Mouse (Mus musculus): ENCODE results near the gene Cirbp.

Cirbp gene

DNA sequence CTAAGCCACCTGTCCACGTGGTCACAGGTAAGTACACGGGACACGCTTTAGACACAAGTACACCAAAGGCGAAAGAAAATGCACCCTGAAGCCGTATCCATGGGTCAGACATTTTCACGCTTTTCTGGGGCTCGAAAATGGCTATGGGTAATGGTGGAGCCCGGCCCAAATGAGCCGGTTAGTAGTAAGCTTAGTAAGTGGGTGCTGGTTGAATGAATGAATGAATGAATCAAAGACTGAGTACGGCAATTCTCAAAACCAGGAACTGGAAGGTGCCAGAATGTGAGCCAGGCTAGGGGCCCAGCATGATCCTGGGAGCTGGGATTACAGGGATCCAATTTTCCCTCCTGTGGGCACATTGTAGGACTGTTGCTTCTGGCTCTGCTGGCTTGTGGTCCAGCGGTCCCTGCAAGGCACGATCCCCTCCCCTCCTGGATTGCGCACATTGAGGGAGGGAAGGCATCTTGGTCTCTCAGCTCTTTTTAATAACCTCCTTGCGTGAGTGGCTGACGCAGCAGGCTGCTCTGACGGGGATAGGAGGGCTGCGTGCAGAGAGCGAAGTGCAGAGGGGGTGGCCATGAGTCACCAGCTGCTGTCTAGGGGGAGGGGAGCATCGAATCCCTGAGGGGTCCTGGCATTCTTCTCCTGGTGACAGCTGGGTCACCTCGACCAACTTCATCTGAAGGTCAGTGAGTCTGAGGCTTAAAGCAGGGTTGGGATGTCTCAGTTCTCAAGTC, at the start of gene Cirbp:
Gene Cirbp, plus strand, starts transcription at position 594 of the 737 bp plus-strand sequence.
- peak; percentile 65 for DNase-seq (ENCODE audit: extremely low read depth, low read depth)

DNA sequence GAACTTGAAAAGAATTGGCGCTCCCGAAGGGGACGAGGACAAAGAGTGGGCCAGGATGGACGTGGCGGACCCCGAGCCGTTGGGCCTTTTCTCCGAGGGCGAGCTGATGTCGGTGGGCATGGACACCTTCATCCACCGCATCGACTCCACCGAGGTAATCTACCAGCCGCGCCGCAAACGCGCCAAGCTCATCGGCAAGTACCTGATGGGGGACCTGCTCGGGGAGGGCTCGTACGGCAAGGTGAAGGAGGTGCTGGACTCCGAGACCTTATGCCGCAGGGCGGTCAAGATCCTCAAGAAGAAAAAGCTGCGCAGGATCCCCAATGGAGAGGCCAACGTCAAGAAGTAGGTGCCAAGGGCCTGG, 49.2 kb upstream of the Cirbp start:
- DNase-seq (ENCODE audit: extremely low read depth, low read depth) = no peak

DNA sequence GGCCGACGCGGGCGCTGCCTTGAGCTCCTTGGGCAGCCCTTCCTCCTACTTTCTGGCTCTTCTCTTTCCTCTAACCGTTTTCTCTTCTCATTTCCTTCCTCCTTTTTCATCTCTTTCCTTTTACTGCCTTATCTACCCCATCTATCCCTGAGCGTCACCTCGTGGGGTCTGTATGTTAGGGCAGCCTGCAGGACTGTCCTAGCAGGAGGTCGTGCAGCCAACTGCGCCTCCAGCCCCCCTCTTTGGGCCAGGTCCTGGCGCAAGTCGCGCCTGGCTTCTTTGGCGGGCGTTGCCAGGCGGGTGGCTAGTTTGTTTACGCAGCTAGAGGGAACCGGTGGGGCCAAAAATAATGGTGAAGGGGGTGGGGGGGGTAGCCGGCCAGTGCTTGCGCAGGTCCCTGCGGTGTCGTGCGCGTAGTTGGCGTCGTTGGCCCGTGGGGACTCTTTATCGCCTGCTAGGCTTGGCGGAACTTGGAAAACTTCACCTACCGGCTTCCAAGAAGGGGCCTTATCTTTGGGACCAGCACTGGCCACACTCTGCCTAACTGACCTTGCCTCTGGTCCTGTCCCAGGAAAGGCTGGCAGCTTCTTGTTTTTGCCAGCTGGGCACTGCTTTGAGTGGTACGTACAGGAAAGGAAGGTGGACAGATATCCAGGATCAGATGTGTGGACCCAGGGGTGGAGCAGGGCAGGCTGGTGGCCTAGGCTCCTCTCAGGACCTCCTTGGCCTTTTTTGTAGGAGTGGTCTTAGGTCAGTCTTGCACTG, 48.7 kb upstream of the Cirbp start:
- DNase-seq (ENCODE audit: extremely low read depth, low read depth) = peak; percentile 57

DNA sequence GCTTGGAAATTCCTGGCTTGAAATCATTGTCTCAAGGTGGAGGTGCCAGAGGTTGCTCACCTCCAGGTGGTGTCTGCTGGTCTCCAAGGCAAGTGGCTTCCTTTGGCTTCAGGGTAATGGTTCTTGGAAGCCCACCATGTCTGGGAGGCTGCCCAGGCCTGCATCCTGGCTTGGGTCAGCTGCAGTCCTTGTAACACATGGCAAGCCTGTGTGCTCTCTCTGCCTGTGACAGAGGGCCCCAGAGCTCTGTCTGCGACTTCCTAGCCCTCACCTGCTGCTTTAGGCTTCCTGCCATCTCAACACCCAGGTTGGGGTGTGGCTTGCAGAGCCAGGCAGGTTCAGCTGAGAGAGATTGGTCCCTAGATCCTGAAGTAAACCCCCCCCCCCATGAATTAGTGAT, 48.0 kb upstream of the Cirbp start:
- DNase-seq (ENCODE audit: extremely low read depth, low read depth) = no peak

DNA sequence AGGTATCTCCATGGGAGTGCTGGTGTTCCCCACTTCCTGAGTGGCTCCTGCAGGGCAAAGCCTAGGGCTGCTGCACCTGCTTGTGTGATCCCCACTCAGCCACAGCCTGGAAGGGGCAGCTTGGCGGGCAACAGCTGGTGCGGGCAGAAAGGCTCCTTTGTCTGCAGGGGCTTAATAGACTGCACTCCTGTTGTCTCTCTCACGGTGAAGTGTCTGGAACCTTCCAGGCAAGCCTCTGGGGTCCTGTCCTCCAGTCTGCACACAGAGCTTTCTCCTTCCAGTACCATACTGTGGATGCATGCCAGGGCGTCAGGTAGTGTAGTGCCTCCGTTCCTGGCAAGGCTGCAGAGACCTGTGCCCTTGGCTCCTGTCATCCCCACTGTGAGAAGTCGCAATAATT, 47.2 kb upstream of the Cirbp start:
- DNase-seq (ENCODE audit: extremely low read depth, low read depth) = no peak

DNA sequence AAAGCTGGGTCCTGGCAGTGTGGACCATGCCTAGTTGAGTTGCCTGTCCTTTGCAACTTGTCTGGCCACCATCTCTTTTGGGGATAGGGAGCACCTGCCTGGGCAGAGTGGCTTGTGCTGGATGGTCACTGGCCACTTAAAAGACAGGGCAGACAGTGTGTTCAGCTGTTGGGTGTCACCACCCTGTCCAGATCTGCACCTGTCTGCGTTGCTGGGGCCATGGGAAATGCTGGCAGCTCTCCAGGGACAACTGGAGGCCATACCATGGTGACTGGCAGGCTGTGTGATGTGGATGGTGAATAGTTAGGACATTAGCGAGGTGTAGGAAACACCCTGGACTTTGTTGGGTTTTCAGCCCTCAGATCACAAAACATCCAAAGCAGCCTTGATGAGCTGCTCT, 45.6 kb upstream of the Cirbp start:
- DNase-seq (ENCODE audit: extremely low read depth, low read depth) = no peak

DNA sequence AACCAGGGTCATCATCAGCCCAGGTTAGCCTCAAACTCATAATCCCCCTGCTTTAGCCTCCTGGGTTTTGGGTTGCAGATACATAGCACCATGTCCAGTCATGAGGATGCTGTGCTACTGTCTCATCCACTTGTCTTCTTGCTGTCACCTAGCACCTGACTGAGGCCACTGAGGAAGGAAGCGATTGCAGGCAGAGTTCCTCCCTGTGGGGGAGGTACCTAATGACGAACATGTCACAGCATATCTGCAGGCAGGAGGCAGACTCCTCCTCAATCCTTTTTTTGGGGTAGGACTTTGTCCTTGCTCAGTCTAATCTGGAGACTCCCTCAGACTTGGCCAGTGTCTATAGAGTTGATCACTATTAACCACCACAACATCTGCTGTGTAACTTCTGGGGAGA, 44.1 kb upstream of the Cirbp start:
- DNase-seq (ENCODE audit: extremely low read depth, low read depth) = no peak

DNA sequence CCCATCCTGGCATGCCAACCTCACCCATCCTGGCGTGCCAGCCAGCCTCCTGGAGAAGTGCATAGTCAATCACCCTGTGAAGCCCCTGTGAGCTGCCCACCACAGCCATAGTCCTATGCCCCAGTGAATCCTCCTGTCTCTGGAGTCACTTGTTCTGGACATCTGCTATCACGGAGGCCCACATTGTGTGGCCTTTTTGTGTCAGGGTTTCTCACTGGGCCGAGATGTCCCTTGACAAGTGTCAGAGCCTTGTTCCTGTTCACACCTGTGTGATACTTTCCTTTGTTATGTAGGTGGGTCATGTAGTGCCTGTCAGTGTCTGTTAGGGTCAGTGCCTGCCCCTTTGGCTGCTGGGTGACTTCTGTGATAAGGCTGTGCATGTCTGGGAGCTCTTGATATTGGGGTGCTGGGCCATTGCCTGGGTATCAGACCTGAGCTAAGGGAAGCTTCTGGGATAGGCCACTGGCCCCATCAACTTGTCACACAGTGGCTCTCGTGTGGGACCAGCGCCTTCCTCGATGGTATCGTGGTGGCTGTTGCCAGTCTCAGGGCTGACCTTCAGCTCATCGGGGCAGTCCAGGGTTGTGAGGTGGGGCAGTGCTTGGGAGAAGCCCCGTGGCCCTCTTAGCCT, 41.7 kb upstream of the Cirbp start:
- DNase-seq (ENCODE audit: extremely low read depth, low read depth) = no peak

DNA sequence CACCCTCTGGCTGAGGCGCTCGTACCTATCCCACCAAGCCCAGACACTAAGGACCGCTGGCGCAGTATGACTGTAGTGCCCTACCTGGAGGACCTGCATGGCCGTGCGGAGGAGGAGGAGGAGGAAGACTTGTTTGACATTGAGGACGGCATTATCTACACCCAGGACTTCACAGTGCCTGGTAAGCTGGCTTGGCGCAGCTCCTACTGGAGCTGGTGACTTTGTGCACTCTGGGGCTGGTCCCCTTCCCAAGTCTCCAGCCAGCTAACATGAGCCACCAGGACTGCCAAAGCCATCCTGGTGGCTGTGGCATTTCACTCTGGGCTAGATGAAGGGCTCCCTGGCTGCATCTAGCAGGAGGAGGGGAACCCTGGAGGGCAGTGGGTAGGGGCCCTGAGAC, 37.9 kb upstream of the Cirbp start:
- DNase-seq (ENCODE audit: extremely low read depth, low read depth) = no peak

DNA sequence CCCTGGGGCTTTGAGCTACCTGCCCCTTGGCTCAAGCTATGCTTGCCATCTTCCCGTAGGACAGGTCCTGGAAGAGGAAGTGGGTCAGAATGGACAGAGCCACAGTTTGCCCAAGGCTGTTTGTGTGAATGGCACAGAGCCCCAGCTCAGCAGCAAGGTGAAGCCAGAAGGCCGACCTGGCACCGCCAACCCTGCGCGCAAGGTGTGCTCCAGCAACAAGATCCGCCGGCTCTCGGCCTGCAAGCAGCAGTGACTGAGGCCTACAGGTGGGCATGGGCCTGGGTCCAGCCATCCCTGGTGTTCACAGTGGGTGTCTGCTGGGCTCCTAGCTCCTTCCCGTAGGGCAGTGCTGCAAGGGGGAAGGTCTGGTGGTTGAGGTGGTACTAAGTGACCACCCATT, 35.9 kb upstream of the Cirbp start:
- no peak for DNase-seq (ENCODE audit: extremely low read depth, low read depth)

DNA sequence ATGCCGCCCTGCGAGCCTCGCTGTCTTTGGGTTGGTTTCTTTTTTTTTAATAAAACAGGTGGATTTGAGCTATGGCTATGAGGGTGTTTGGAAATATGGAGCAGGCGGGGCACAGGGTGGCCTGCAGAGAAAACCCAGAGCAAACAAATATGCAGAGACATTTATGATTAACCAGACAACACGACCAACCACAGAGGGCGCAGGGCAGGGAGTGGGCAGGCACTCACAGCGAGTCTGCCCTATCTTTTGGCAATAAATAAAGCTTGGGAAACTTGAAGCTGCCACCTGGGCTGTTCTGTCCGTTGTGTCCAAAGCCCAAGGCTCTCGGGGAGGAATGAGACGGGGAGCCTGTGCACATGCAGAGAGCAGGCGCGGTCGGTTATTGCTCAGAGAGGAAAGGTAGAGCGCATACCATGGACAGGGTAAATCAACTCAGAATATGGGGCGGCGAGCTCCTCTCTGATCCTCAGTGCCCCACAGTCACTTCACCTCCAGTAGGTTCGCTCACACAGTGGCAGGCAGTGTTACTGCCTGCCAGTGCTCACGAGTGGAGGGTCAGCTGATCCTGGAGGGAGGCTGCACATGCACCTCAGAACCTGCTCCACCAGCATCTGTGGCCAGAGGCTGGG, 35.3 kb upstream of the Cirbp start:
- no peak for DNase-seq (ENCODE audit: extremely low read depth, low read depth)

DNA sequence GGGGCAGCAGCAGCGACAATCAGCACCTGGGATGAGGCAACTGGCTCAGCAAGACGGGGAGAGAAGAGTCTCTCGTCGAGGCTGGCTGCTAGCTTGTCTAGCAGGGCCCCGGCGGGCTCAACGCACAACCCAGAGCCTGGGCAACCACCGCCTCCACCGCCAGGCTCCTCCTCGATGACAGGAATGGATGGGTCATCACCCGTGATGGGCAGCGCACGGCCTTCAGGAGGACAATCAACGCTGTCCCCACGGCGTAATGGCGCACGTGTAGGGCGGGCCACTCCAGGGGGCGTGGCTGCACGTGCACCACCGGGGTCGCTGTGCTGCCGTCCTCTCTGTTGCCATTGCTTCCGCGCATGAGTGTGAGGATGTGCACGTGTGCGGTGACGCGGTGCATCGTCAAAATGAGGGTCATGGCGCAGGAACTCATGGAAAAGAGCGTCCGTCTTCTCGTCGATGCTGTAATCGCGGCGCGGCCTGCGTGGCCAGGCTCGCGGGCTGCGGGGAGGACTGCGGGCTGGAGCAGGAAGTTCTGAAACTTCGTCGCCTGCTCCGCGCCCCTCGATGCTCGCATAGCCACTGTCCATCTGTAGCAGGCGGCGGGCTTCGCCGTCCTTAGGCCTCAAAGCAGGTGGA, 34.4 kb upstream of the Cirbp start:
- DNase-seq (ENCODE audit: extremely low read depth, low read depth) = no peak

DNA sequence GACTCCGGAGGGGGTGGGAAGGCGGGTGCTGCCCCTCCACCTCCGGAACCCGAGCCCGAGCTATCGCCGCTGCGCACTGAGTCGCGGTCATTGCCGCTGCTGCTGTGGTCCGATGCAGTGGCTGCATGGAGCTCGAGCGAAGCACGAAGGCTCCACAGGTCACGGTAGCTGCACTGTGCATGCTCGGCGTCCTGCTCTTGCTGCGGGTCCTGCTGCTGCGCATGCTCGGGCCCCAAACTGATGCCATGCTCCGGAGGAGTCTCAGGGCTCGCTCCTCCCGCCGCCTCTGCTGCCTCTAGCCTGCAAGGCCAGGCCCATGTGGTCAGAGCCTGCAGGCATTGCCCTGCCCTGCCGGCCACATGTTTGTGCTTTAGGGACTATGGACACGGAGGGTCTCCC, 33.8 kb upstream of the Cirbp start:
- no peak for DNase-seq (ENCODE audit: extremely low read depth, low read depth)

DNA sequence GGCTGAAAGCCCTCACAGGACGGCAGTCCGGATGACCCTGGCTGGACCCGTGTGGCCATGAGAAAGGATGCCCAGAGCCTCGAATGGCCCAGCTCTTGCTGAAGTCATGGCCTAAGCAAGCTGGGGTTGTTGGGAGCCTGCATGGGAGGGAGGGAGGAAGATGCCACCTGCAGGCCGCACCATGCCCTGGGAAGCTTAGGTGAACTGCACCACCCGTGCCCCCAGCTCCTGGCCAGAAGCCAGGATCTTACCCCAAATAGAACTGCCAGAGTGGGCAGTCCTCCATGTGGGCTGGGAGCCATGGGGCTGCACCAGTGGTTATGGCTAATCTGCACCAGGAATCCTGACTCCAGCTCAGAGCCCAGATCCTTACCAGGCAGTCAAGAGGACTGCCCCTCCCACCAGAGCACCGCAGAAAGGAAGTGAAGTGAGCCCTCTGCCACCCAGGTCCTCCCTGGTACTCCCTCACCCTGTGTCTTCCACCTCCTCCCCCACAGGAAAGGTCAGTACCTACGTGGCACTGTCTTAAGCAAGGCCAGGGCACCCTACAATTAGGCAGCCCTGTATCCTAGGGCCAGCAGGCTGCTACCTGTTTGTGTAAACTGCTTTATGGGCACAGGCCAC, 32.4 kb upstream of the Cirbp start:
- no peak for DNase-seq (ENCODE audit: extremely low read depth, low read depth)

DNA sequence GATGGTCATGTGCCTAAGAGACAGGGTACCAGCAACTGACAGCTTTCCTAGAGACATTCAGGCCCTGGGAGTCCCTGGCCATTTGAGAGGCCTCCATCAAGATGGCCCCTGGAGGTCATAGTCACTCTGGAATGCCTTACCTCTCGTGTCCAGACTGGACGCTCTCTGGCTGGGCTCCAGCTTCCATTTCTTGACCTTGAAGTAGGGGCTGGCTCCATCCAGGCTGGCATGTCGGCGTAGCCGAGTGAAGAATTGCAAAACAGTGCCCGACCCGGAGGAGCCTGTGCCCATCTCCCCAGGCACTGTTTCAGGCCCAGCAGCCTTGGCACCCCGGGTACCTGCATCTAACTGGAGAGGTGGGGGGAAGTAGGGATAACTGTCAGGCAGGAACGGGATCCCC, 31.4 kb upstream of the Cirbp start:
- DNase-seq (ENCODE audit: extremely low read depth, low read depth) = no peak

DNA sequence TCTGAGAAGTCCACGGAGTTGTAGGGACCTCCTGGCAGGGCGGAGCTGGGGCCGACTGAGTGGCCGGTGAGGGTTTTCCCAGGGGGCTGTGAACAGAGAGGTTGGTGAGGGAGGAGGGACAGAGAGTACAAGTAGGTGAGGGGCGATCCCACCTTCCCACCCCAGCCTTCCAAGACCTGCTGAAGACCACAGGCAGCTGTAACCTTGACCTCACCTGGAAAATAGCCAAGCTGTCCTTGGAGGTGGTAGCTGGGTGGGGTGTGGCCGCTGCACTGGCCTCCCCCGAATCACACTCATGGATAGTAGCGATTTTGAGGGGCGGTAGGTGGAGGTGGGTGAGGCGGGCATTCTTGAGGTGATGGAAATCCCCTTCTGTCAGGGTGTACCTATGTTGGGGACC, 30.6 kb upstream of the Cirbp start:
- no peak for DNase-seq (ENCODE audit: extremely low read depth, low read depth)

DNA sequence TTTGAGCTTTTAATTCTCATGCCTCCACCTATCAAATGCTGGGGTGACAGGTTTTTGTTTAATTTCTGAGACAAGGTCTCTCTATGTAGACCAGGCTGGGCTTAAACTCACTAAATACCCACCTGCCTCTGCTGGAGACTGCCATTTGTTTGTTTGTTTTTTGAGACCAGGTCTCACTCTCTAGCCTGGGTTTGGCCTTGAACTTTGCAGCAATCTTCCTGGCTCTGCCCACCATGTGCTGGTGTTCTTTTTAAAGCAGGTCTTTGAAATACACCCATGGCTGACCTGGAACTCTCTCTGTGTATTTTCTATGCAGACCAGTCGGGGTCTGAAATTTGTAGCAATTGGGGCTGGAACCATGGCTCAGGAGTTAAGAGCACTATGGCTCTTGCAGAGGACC, 30.1 kb upstream of the Cirbp start:
- DNase-seq (ENCODE audit: extremely low read depth, low read depth) = no peak

DNA sequence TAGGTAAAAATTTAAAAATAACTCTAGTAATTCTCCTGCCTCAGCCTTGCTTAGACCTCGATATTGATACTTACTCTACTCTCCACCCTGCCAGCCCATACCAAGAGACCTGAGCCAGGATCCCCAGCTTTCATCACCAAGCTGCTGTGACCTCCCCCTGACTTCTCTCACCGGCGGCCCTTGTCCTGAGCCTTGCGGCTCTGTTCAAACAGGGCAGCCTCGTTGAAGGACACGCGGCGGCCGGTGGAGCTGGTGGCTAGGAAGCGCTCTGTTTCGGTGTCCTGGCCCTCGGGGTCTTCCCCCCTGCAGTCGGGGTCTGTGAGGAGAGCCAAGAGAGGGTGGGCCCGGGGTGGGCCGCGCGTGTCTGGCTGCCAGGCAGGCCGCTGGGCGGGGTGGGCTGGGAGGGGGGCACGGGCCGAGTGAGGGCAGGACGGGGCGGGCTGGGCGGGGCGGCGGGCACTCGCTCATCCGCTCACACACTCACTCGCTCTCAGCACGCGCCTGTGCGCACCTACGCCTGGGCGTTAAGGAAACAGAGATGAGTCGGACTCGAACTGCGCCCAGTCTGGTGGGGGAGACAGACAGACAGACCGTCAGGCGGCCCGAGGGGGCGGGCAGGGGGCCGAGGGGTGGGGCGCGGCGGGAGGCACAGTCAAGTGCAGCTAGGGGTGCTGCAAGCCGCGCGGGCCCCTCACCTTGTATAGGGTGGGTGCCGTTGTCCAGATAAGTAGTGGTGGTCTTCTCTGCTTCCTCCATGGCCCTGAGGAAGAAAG, 29.4 kb upstream of the Cirbp start:
- no peak for DNase-seq (ENCODE audit: extremely low read depth, low read depth)

DNA sequence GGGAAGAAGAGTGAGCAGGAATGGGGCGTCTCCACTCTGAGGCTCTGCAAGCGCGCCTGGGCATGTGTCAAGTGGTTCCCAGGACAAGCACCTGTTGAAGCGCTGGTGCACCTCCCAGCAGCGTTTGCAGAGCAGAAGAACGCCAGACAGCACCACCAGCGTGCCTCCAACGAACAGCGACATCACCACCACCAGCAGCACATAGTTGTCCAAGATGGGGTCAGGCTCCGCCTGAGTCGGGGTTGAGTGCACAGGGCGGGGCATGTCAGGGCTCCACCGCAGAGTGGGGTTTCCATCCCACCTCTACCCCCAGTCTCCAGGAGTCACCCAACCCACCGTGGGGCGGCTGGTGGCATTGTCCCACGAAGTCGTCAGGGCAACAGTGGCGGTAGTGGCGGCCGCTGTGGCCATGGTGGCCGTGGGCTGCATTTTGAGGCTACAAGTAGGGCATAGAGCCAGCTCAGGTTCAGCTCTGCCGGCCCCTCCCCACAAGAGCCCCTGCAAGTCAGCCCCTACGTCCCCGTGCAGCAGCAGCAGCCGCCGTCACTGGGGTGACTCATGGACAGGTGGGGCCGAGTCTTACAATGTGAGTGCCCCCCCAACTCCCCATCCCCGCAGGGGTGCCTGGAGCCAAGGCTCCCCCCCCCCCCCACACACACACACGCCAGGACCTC, 28.7 kb upstream of the Cirbp start:
- no peak for DNase-seq (ENCODE audit: extremely low read depth, low read depth)
